Mouse (Mus musculus): ENCODE measurements around the gene Yif1b. TPM values are rescaled to one million over a fixed set of nuclear protein-coding genes. Genes with fewer than 3 reads are reported as not detected.

Gene Yif1b
- total and polyA plus RNA-seq, 2 experiments from 2014 or later: 121 to 194 TPM

GRCm38 (mm10) chr7:29244732-29245416, 6.7 kb downstream of the Yif1b start:
- Histone ChIP-seq H3K4me1 (ENCODE audit: control insufficient read depth, insufficient read depth) (0 out of 2 replicates have a peak, but pooled peaks cover 4% of the 10 kb centered on the region), H3K27me3 (ENCODE audit: control insufficient read depth, insufficient read depth, low read length) (no peaks in the 10 kb centered on the region), H3K4me2 (ENCODE audit: low read depth, low read length) (no peak overlapping the region), H3K9me3 (replicated peaks; ENCODE audit: control insufficient read depth, low read length) (no peaks in the 10 kb centered on the region), H3K9ac (replicated peaks; ENCODE audit: low read depth, low read length) (no peak overlapping the region), H3K27ac (ENCODE audit: low read depth) (no peak overlapping the region), H3K4me3 (ENCODE audit: low read depth, low read length) (no peak overlapping the region), H3K36me3 (replicated peaks; ENCODE audit: control insufficient read depth, insufficient read depth, low read length) (peaks cover 27% of the 10 kb centered on the region)
- TF ChIP-seq CTCF (IDR thresholded peaks at IDR 0.05; ENCODE audit: low read depth) (peak; percentile 55), EP300 (IDR thresholded peaks at IDR 0.05; ENCODE audit: low read depth) (no peak)
- DNase-seq (ENCODE audit: low spot score) (no peak), ATAC-seq (ENCODE audit: insufficient read depth, low read depth) (no peak)
- WGBS: 76% methylated on average over 7 of the region's 7 CpGs

GRCm38 (mm10) chr7:29246015-29246414, 7.9 kb downstream of the Yif1b start:
- TF ChIP-seq EP300 (IDR thresholded peaks at IDR 0.05; ENCODE audit: low read depth): no peak
- no peak for TF ChIP-seq CTCF (IDR thresholded peaks at IDR 0.05; ENCODE audit: low read depth)
- Histone ChIP-seq H3K9ac (replicated peaks; ENCODE audit: low read depth, low read length) (no peak overlapping the region), H3K36me3 (replicated peaks; ENCODE audit: control insufficient read depth, insufficient read depth, low read length) (peaks cover 27% of the 10 kb centered on the region), H3K4me2 (ENCODE audit: low read depth, low read length) (no peak overlapping the region), H3K27me3 (ENCODE audit: control insufficient read depth, insufficient read depth, low read length) (no peaks in the 10 kb centered on the region), H3K9me3 (replicated peaks; ENCODE audit: control insufficient read depth, low read length) (no peaks in the 10 kb centered on the region), H3K27ac (ENCODE audit: low read depth) (no peak overlapping the region), H3K4me3 (ENCODE audit: low read depth, low read length) (no peak overlapping the region), H3K4me1 (ENCODE audit: control insufficient read depth, insufficient read depth) (0 out of 2 replicates have a peak, but pooled peaks cover 4% of the 10 kb centered on the region)
- DNase-seq (ENCODE audit: low spot score): no peak
- no peak for ATAC-seq (ENCODE audit: insufficient read depth, low read depth)
- WGBS: 72% methylated on average over 5 of the region's 5 CpGs

GRCm38 (mm10) chr7:29246619-29247313, 8.6 kb downstream of the Yif1b start:
- no peaks in the 10 kb centered on the region for H3K27me3 ChIP-seq (ENCODE audit: control insufficient read depth, insufficient read depth, low read length)
- TF ChIP-seq CTCF (IDR thresholded peaks at IDR 0.05; ENCODE audit: low read depth): no peak
- TF ChIP-seq EP300 (IDR thresholded peaks at IDR 0.05; ENCODE audit: low read depth): no peak
- H3K4me1 ChIP-seq (ENCODE audit: control insufficient read depth, insufficient read depth): 0 out of 2 replicates have a peak, but pooled peaks cover 4% of the 10 kb centered on the region
- H3K9ac ChIP-seq (replicated peaks; ENCODE audit: low read depth, low read length): no peak overlapping the region
- H3K4me2 ChIP-seq (ENCODE audit: low read depth, low read length): 0 out of 2 replicates have a peak overlapping the region, but pooled peaks have one; percentile 69
- no peak for ATAC-seq (ENCODE audit: insufficient read depth, low read depth)
- H3K27ac ChIP-seq (ENCODE audit: low read depth): no peak overlapping the region
- peaks cover 27% of the 10 kb centered on the region for H3K36me3 ChIP-seq (replicated peaks; ENCODE audit: control insufficient read depth, insufficient read depth, low read length)
- 85% methylated on average over 21 of the region's 21 CpGs for WGBS
- no peak for DNase-seq (ENCODE audit: low spot score)
- H3K9me3 ChIP-seq (replicated peaks; ENCODE audit: control insufficient read depth, low read length): no peaks in the 10 kb centered on the region
- H3K4me3 ChIP-seq (ENCODE audit: low read depth, low read length): no peak overlapping the region

- H3K4me3 ChIP-seq (ENCODE audit: low read depth, low read length): peak overlapping the region; percentile 39
- H3K27ac ChIP-seq (ENCODE audit: low read depth): no peak overlapping the region
- WGBS: 30% methylated on average over 16 of the region's 16 CpGs
- H3K9me3 ChIP-seq (replicated peaks; ENCODE audit: control insufficient read depth, low read length): no peaks in the 10 kb centered on the region
- H3K4me2 ChIP-seq (ENCODE audit: low read depth, low read length): peak overlapping the region; percentile 69
- peak; percentile 60 for DNase-seq (ENCODE audit: low spot score)
- H3K27me3 ChIP-seq (ENCODE audit: control insufficient read depth, insufficient read depth, low read length): no peaks in the 10 kb centered on the region
- H3K4me1 ChIP-seq (ENCODE audit: control insufficient read depth, insufficient read depth): 0 out of 2 replicates have a peak, but pooled peaks cover 4% of the 10 kb centered on the region
- TF ChIP-seq EP300 (IDR thresholded peaks at IDR 0.05; ENCODE audit: low read depth) (no peak), CTCF (IDR thresholded peaks at IDR 0.05; ENCODE audit: low read depth) (peak; percentile 95)
- H3K9ac ChIP-seq (replicated peaks; ENCODE audit: low read depth, low read length): 0 out of 2 replicates have a peak overlapping the region, but pooled peaks have one; percentile 35
- no peak for ATAC-seq (ENCODE audit: insufficient read depth, low read depth)
- H3K36me3 ChIP-seq (replicated peaks; ENCODE audit: control insufficient read depth, insufficient read depth, low read length): peaks cover 27% of the 10 kb centered on the region
Measured at GRCm38 (mm10) chr7:29247314-29247700, 9.2 kb downstream of the Yif1b start.

- ATAC-seq (ENCODE audit: insufficient read depth, low read depth) (peak; percentile 16; the same call in 1 of the 2 replicates), DNase-seq (ENCODE audit: low spot score) (no peak)
- peak overlapping the region; percentile 39 for H3K4me3 ChIP-seq (ENCODE audit: low read depth, low read length)
- peak overlapping the region; percentile 40 for H3K27ac ChIP-seq (ENCODE audit: low read depth)
- no peaks in the 10 kb centered on the region for H3K27me3 ChIP-seq (ENCODE audit: control insufficient read depth, insufficient read depth, low read length)
- 0 out of 2 replicates have a peak, but pooled peaks cover 4% of the 10 kb centered on the region for H3K4me1 ChIP-seq (ENCODE audit: control insufficient read depth, insufficient read depth)
- H3K9ac ChIP-seq (replicated peaks; ENCODE audit: low read depth, low read length): peak overlapping the region; percentile 35
- peak overlapping the region; percentile 69 for H3K4me2 ChIP-seq (ENCODE audit: low read depth, low read length)
- H3K9me3 ChIP-seq (replicated peaks; ENCODE audit: control insufficient read depth, low read length): no peaks in the 10 kb centered on the region
- WGBS: 15% methylated on average over 19 of the region's 19 CpGs
- TF ChIP-seq CTCF (IDR thresholded peaks at IDR 0.05; ENCODE audit: low read depth) (no peak), EP300 (IDR thresholded peaks at IDR 0.05; ENCODE audit: low read depth) (no peak)
- peaks cover 27% of the 10 kb centered on the region for H3K36me3 ChIP-seq (replicated peaks; ENCODE audit: control insufficient read depth, insufficient read depth, low read length)
Measured at GRCm38 (mm10) chr7:29247706-29248105, 9.6 kb downstream of the Yif1b start.

Data from heart, postnatal 0 days (tissue).